Mouse (Mus musculus) hindbrain, embryonic 12.5 days (tissue): ENCODE data around the gene C730034F03Rik. TPM values are rescaled to one million over a fixed set of nuclear protein-coding genes. Genes with fewer than 3 reads are reported as not detected.
A peak's percentile ranks its signal among the peaks of the same experiment; 100 is the strongest.

Experiments
- ATAC-seq: fragments of 200-750 bp; cut with Nextera tagmentation; 2 replicates; pipeline ENCODE4 v1.8.0; 2017; ENCODE audit warnings: moderate TSS enrichment; ENCODE audit not compliant: low FRiP score
- H3K27ac ChIP-seq: fragments of 300-500 bp; sonication (generic); 2 replicates; pipeline ENCODE4 v1.5.1; 2016; ENCODE audit warnings: mild to moderate bottlenecking
- H3K27me3 ChIP-seq: fragments of 300-500 bp; sonication (generic); 2 replicates; pipeline ENCODE4 v1.6.1; 2016; ENCODE audit warnings: mild to moderate bottlenecking
- H3K36me3 ChIP-seq: fragments of 300-500 bp; sonication (generic); 2 replicates; pipeline ENCODE4 v1.6.1; 2016; ENCODE audit warnings: mild to moderate bottlenecking
- H3K4me1 ChIP-seq: fragments of 300-500 bp; sonication (generic); 2 replicates; pipeline ENCODE4 v1.6.1; 2016
- H3K4me2 ChIP-seq: fragments of 300-500 bp; sonication (generic); replicated peaks from 2 replicates; pipeline ENCODE4 v1.6.1; 2016; ENCODE audit warnings: mild to moderate bottlenecking
- H3K4me3 ChIP-seq: fragments of 300-500 bp; sonication (generic); 2 replicates; pipeline ENCODE4 v1.5.1; 2016; ENCODE audit warnings: mild to moderate bottlenecking
- H3K9ac ChIP-seq: fragments of 300-500 bp; sonication (generic); 2 replicates; pipeline ENCODE4 v1.6.1; 2016; ENCODE audit warnings: mild to moderate bottlenecking, moderate library complexity
- H3K9me3 ChIP-seq: fragments of 300-500 bp; sonication (generic); replicated peaks from 2 replicates; pipeline ENCODE4 v1.6.1; 2016; ENCODE audit warnings: mild to moderate bottlenecking
- WGBS: fragments of 180-500 bp; shearing (Covaris S2); methylation state at CpG from one replicate; pipeline ENCODE4 v1.1.7; 2016; 5-methylcytosine and 5-hydroxymethylcytosine counted together
- polyA plus RNA-seq: library from polyadenylated mRNA; unstranded; fragments of >200 nt; fragmentation: Nextera tagmentation; extraction: Ambion mirVana; gene quantifications from 2 replicates; pipeline ENCODE4 v1.2.1, GENCODE M21; 2016

The C730034F03Rik gene
- polyA plus RNA-seq, 1 experiment from 2014 or later: 4.6 TPM

DNA sequence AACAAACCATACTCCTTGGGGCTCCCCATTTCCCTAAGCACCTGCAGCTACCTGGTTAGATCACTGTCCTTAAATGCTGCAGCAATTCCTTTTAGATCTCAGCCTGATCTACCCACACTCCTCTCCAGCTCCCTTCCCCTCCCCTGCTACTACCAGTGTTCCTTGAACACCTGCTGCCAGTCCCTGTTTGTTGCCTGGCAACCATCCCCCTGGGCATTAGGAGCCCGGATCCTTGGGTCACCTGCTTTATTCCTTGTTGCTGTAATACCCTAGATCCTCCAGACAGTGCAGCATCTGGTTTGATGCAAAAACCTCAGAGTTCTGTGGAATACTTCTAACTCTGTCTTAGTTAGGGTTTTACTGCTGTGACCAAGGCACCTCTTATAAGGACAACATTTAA, 35.7 kb downstream of the C730034F03Rik start:
- 3% methylated on average over 1 of the region's 1 CpGs for WGBS
- no peak overlapping the region for H3K4me2 ChIP-seq
- no peaks in the 10 kb centered on the region for H3K27me3 ChIP-seq
- H3K9ac ChIP-seq: no peak overlapping the region
- no peak overlapping the region for H3K4me3 ChIP-seq
- ATAC-seq: peak; percentile 68
- H3K27ac ChIP-seq: peak overlapping the region; percentile 44; the same call in 1 of the 2 replicates
- peaks cover 7% of the 10 kb centered on the region for H3K4me1 ChIP-seq
- H3K36me3 ChIP-seq: peaks cover 26% of the 10 kb centered on the region
- H3K9me3 ChIP-seq: no peaks in the 10 kb centered on the region

DNA sequence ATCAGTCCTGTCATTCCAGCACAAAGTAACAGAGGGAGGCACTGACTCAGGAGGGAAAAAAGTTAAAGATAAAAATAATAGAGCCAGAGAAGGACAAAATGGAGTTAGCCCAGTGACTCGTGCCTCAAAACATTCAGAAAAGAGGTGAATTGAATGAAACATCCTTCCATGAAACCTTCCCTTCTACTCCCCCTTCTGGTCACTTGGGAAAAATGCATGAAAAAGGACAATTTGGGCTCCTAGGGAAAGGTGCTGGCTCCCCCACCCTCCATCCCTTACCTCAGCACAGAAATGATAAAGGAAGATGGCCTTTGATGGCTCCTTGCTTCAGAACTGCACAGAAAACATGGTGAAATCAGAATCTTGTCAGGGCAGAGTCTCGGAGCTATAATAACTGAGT, 39.2 kb downstream of the C730034F03Rik start:
- 37% methylated on average over 2 of the region's 2 CpGs for WGBS
- no peak overlapping the region for H3K27ac ChIP-seq
- H3K36me3 ChIP-seq: no peaks in the 10 kb centered on the region; the same call in 1 of the 2 replicates

DNA sequence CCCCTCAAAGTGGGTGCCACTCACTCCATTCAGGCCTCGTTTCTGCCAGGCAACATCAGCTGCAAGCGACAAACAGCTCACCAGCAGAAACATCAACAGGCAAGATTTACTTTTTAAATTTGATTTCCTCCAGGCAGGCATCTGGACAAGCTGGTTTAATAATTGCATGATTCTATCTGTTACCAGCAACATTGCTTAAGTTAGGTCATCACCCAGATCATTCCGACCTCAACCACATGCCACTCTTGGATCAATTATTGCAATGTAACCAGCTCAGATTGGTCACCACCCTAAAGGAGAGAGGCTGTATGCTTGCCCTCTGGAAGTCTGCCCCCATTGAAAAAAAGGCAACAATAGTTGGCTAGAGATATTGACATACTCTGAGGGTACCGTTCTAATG, 42.1 kb downstream of the C730034F03Rik start:
- Histone ChIP-seq H3K27ac (no peak overlapping the region), H3K9ac (no peak overlapping the region), H3K27me3 (no peaks in the 10 kb centered on the region), H3K9me3 (no peaks in the 10 kb centered on the region), H3K4me1 (peaks cover 9% of the 10 kb centered on the region), H3K36me3 (no peaks in the 10 kb centered on the region), H3K4me2 (no peak overlapping the region), H3K4me3 (no peak overlapping the region)
- 91% methylated on average over 4 of the region's 4 CpGs for WGBS
- ATAC-seq: no peak

More for the DNA sequence above, 39.2 kb downstream of the C730034F03Rik start:
- Histone ChIP-seq H3K27me3 (no peaks in the 10 kb centered on the region), H3K4me3 (no peak overlapping the region), H3K9me3 (no peaks in the 10 kb centered on the region), H3K4me1 (peaks cover 7% of the 10 kb centered on the region), H3K4me2 (no peak overlapping the region), H3K9ac (no peak overlapping the region)
- ATAC-seq: no peak

DNA sequence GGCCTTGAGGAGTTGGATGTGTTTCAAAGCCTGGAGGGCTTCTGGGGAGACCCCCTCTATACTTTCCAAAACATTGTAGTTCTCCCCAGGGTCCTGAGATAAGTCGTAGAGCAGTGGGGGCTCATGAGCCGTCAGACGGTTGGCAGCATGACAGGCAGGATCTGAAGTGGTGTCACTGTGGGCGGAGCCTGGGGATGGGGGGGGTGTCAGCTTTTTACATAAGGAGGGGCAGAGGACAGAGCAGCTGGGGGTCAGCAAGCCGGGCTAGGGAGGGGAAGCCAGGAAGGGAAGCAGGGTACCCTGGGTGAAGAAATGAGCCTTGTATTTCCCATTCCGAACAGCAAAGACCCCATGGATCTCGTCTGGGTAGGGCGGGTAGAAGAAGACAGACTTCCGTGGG, 44.0 kb downstream of the C730034F03Rik start:
- H3K9me3 ChIP-seq: no peaks in the 10 kb centered on the region
- H3K36me3 ChIP-seq: no peaks in the 10 kb centered on the region
- WGBS: 88% methylated on average over 9 of the region's 9 CpGs
- no peak overlapping the region for H3K27ac ChIP-seq
- ATAC-seq: no peak
- no peaks in the 10 kb centered on the region for H3K27me3 ChIP-seq
- H3K4me1 ChIP-seq: peaks cover 9% of the 10 kb centered on the region
- H3K4me3 ChIP-seq: no peak overlapping the region
- H3K4me2 ChIP-seq: no peak overlapping the region
- H3K9ac ChIP-seq: no peak overlapping the region

DNA sequence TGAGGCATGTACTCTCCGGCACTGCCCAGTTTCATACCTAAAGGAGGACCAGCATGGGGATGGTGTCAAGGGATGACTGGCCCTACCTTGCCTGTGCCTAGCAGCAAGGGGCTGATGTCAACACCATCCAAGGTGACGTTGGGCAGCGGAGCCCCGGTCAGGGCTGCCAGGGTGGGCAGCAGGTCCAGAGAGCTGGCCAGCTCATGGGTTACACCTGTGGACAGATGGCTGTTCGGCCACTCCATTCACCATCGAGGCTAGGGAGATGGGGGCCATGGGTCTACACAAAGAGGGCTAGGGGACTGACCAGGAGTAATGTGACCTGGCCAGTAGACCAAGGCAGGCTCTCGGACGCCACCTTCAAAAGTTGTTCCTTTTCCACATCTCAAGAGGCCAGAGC, 44.5 kb downstream of the C730034F03Rik start:
- ATAC-seq: no peak
- Histone ChIP-seq H3K9ac (no peak overlapping the region), H3K36me3 (no peaks in the 10 kb centered on the region), H3K27ac (no peak overlapping the region), H3K4me1 (peaks cover 9% of the 10 kb centered on the region), H3K9me3 (no peaks in the 10 kb centered on the region), H3K4me3 (no peak overlapping the region), H3K4me2 (no peak overlapping the region), H3K27me3 (no peaks in the 10 kb centered on the region)
- 99% methylated on average over 8 of the region's 8 CpGs for WGBS

DNA sequence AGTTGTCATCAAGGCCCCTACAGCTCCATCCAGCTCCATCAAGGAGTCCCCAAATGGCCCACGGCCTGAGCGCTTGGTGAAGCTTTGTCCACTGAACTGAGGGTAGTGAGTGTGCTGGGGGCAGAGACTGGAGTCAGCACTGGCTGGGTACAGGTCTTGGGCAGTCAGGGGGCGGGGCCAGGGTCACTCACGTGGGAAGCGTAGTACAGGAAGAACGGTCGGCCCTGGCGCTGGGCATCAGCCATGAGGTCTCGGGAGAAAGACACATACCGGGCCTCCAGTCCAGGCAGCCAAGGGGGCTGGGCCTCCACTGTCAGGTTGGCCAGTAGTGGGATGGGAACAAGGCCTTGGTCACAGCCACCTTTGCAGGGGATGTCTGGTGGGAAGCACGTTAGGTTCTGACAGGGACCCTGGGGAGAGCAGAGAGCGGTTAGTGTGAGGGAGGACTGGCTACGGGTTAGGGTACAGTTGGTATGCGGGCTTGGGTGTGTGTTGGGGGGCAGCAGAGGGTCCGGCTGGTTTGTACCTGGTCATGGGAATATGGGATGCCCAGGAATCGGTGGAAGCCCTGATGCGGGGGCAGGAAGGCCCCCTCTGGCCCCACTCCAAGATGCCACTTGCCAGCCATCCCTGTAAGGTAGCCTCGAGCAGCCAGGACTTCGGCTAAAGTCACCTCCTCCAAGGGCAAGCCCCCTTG, 45.4 kb downstream of the C730034F03Rik start:
- WGBS: 92% methylated on average over 19 of the region's 19 CpGs
- H3K9ac ChIP-seq: no peak overlapping the region

DNA sequence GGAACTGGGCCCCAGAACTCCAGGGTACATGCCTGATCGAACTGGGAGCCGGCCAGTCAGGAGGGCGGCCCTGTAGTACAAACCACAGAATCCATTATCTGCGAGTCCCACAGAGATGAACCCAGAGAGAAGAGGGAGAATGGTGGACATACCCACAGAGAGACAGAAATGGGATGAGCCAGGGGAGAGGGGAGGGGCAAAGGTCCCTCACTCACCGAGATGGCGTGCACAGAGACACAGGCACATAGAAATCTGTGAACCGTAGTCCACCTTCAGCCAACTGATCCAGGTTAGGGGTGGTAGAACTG, 45.9 kb downstream of the C730034F03Rik start:
- peak overlapping the region; percentile 70 for H3K9ac ChIP-seq
- no peaks in the 10 kb centered on the region for H3K27me3 ChIP-seq
- peaks cover 9% of the 10 kb centered on the region for H3K4me1 ChIP-seq
- no peak overlapping the region for H3K27ac ChIP-seq
- no peaks in the 10 kb centered on the region for H3K9me3 ChIP-seq
- 84% methylated on average over 7 of the region's 7 CpGs for WGBS
- H3K4me2 ChIP-seq: peak overlapping the region; percentile 77
- no peaks in the 10 kb centered on the region for H3K36me3 ChIP-seq
- peak overlapping the region; percentile 50 for H3K4me3 ChIP-seq
- ATAC-seq: peak; percentile 5; the same call in 1 of the 2 replicates

More for the DNA sequence above, 45.4 kb downstream of the C730034F03Rik start:
- Histone ChIP-seq H3K27me3 (no peaks in the 10 kb centered on the region), H3K4me2 (peak overlapping the region; percentile 77; the same call in 1 of the 2 replicates), H3K4me1 (peaks cover 9% of the 10 kb centered on the region), H3K36me3 (no peaks in the 10 kb centered on the region), H3K9me3 (no peaks in the 10 kb centered on the region), H3K27ac (no peak overlapping the region), H3K4me3 (no peak overlapping the region)
- no peak for ATAC-seq

DNA sequence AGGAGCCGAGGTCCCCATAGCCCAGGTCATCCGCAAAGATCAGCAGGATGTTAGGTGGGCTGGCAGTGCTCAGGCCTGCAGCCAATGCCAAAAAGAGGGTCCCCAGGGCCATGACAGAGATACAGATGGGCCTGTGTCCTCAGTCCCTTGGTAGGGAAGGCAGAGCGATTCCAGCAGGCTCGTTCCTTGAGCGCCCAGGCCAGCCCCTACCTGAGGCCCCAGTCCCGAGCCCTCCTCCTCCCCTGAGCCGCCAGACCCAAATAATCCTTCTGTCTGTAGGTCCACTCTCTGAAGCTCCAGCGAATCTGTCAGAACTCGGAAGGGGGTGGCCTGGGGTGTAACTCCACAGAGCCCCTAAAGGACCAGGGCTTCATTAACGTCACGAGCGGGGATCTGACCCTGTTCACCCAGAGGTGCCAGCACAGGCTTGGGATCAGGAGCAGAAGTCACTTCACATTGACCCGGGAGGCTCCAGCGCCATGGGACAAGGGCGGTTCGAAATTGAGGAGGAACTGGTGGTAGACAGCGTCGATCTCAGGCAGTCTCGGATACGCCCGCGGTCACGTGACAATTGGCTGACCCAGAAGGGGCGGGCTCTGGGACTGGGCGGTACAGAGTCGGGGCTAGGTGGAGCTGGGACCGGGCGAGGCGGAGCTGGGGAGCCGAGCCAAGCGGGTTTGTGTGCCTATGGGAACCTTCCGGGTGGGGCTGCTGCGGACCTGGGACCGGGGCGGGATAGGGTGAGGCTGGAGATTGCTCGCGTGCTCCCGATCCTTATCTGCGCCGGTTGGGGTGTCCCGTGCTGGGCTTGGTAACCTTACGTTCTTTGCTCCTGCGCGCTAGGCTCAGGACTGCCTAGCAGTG, 46.5 kb downstream of the C730034F03Rik start:
- H3K4me3 ChIP-seq: peak overlapping the region; percentile 50
- peak overlapping the region; percentile 77 for H3K4me2 ChIP-seq
- WGBS: 7% methylated on average over 44 of the region's 44 CpGs
- H3K9me3 ChIP-seq: no peaks in the 10 kb centered on the region
- H3K36me3 ChIP-seq: no peaks in the 10 kb centered on the region
- H3K27ac ChIP-seq: peak overlapping the region; percentile 68
- no peaks in the 10 kb centered on the region for H3K27me3 ChIP-seq
- peaks cover 9% of the 10 kb centered on the region for H3K4me1 ChIP-seq
- peak overlapping the region; percentile 70 for H3K9ac ChIP-seq
- ATAC-seq: peak; percentile 97

DNA sequence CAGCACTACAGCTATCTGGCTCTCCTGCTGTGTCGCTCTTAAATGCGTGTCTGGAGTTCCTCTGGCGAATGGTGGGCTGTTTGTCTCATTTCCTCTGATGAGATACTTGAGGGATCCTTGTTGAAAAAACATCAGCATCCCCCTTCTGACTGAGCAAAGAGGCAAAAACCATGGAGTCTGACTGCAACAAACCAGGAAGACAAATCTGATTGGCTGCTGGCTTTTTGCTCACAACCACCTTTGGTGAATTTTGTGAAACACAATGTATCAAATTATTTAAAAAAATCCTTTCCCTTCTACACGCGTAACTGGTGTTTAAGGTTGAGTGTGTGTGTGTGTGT, 47.1 kb downstream of the C730034F03Rik start:
- Histone ChIP-seq H3K9ac (peak overlapping the region; percentile 70), H3K27ac (peak overlapping the region; percentile 68), H3K4me2 (peak overlapping the region; percentile 77), H3K4me3 (peak overlapping the region; percentile 50), H3K4me1 (peaks cover 9% of the 10 kb centered on the region), H3K27me3 (no peaks in the 10 kb centered on the region), H3K9me3 (no peaks in the 10 kb centered on the region), H3K36me3 (no peaks in the 10 kb centered on the region)
- WGBS: 6% methylated on average over 5 of the region's 5 CpGs
- ATAC-seq: no peak

DNA sequence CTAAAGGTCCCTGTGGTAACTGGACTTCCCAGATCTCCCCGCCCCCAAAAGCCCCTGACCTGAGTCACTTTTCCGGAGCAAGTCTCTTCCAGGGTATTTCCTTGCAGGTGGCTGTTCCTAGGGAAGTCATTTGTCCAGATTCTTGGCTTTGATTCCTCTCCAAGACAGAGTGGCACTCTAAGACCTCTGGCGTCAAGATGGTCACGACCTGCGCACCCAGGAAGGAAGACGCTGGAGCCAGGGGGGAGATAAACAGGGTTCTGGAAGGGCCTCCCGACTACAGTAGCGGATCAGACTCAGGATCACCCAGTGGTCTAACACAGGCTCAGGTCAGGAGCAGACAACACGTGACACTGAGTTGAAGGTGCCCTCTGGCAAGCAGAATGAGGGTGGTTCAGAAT, 47.7 kb downstream of the C730034F03Rik start, which contains the start of gene Arsa:
Arsa (minus strand) TSS at position 335 of the 401 bp plus-strand sequence.
- Histone ChIP-seq H3K4me2 (peak within 1 kb of the TSS; percentile 77), H3K27ac (peak within 1 kb of the TSS; percentile 68), H3K4me3 (peak within 1 kb of the TSS; percentile 50), H3K36me3 (no peaks in the 10 kb centered on the region), H3K27me3 (no peaks in the 10 kb centered on the region), H3K4me1 (peaks cover 9% of the 10 kb centered on the region), H3K9ac (peak within 1 kb of the TSS; percentile 70), H3K9me3 (no peaks in the 10 kb centered on the region)
- WGBS: 28% methylated on average over 9 of the region's 9 CpGs
- no peak for ATAC-seq

DNA sequence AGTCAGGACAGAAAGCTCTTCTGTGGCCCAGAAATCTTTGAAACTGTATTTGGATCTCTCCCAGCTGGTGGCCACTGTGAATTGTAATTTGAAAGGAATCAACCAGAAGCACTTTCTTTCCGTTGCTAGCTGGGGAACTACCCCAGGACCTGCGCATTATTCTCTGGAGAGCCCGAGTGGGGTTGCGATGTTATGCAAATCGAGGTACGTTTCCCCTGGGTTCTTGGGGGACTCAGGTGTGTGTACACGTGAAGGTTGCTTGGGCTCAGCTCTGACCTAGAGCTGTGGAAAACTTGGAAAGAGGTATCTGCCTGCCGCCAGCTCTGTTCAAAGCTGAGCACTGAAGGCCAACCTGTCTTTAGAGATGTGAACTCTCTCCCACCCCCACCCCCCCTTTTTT, 48.4 kb downstream of the C730034F03Rik start:
- no peak for ATAC-seq
- Histone ChIP-seq H3K4me2 (no peak overlapping the region), H3K36me3 (no peaks in the 10 kb centered on the region), H3K9ac (no peak overlapping the region), H3K27ac (no peak overlapping the region), H3K27me3 (no peaks in the 10 kb centered on the region), H3K4me3 (no peak overlapping the region), H3K9me3 (no peaks in the 10 kb centered on the region), H3K4me1 (peaks cover 9% of the 10 kb centered on the region)
- WGBS: 44% methylated on average over 8 of the region's 8 CpGs

DNA sequence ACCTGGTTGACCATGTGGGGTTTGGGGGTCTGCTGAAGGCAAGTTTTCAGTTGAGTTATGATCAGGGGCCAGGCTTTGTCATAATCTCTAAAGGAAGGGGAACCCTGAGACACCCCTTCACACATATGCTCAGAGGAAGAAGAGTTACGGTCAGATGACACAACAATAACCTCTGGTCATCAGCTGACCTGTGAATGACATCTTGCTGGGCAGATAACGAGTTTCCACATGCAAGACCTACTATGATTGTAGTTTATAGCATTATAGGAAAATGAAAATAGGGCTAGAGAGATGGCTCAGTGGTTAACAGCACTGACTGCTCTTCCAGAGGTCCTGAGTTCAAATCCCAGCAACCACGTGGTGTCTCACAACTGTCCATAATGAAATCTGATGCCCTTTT, 49.2 kb downstream of the C730034F03Rik start:
- WGBS: 90% methylated on average over 3 of the region's 3 CpGs
- Histone ChIP-seq H3K4me1 (peaks cover 9% of the 10 kb centered on the region), H3K9me3 (no peaks in the 10 kb centered on the region)

More for the DNA sequence above, 49.2 kb downstream of the C730034F03Rik start:
- H3K4me3 ChIP-seq: no peak overlapping the region
- no peak overlapping the region for H3K27ac ChIP-seq
- no peak for ATAC-seq
- no peaks in the 10 kb centered on the region for H3K36me3 ChIP-seq
- no peak overlapping the region for H3K9ac ChIP-seq
- no peak overlapping the region for H3K4me2 ChIP-seq
- no peaks in the 10 kb centered on the region for H3K27me3 ChIP-seq
